Mouse (Mus musculus): ENCODE measurements at regions not wholly inside any gene's neighbourhood (a gene's known extent, or its start where the extent isn't known, plus 50 kb on each side); places are given as distances from the start of the nearest gene placed in this dataset.

DNA sequence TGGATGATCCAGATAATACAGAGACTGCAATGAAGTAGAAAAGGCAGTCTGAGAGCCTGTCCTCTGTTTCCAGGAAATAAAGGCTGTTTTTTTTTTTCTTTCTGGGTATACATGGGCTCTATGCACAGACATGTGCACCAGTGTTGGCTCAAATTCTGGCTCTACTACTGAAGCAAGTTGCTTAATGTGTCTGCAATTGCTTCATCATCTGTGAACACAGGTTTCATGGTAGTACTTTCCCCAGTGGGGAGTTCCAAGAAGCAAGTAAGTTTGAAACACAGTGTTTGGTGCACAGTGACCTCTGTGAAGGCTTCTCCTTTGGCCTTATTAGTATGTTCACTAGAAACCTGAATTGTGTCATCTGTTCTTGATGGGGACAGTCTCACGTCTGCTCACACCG lies 424.3 kb downstream of the Ccdc171 start:
- no peak for ATAC-seq (ENCODE audit: insufficient number of reproducible peaks, low FRiP score, low TSS enrichment, low read depth)
- WGBS = 90% methylated on average over 2 of the region's 2 CpGs
- H3K36me3 ChIP-seq (ENCODE audit: control insufficient read depth, insufficient read depth, low read length) = no peaks in the 10 kb centered on the region

GRCm38 (mm10) chr4:83950809-83951409 lies 425.6 kb downstream of the Ccdc171 start:
- H3K36me3 ChIP-seq (ENCODE audit: control insufficient read depth, insufficient read depth, low read length) = no peaks in the 10 kb centered on the region
- no peak overlapping the region for H3K4me2 ChIP-seq (ENCODE audit: low read depth, severe bottlenecking)
- H3K4me3 ChIP-seq (ENCODE audit: low read depth, low read length) = no peak overlapping the region
- H3K9ac ChIP-seq (ENCODE audit: low read length) = no peak overlapping the region
- DNase-seq (ENCODE audit: low spot score) = no peak
- no peaks in the 10 kb centered on the region for H3K4me1 ChIP-seq (ENCODE audit: control insufficient read depth, insufficient read depth, low read length)
- WGBS = 83% methylated on average over 10 of the region's 10 CpGs
- no peak for ATAC-seq (ENCODE audit: insufficient number of reproducible peaks, low FRiP score, low TSS enrichment, low read depth)
- no peaks in the 10 kb centered on the region for H3K9me3 ChIP-seq (ENCODE audit: control insufficient read depth, low read length)
- H3K27me3 ChIP-seq (ENCODE audit: control insufficient read depth, insufficient read depth, low read length) = no peaks in the 10 kb centered on the region
- no peak overlapping the region for H3K27ac ChIP-seq (replicated peaks; ENCODE audit: low read depth, low read length)

More for the DNA sequence above, 424.3 kb downstream of the Ccdc171 start:
- H3K4me3 ChIP-seq (ENCODE audit: low read depth, low read length) = no peak overlapping the region
- H3K4me2 ChIP-seq (ENCODE audit: low read depth, severe bottlenecking) = no peak overlapping the region
- H3K27me3 ChIP-seq (ENCODE audit: control insufficient read depth, insufficient read depth, low read length) = no peaks in the 10 kb centered on the region
- H3K9ac ChIP-seq (ENCODE audit: low read length) = no peak overlapping the region
- no peak for DNase-seq (ENCODE audit: low spot score)
- no peaks in the 10 kb centered on the region for H3K9me3 ChIP-seq (ENCODE audit: control insufficient read depth, low read length)
- no peaks in the 10 kb centered on the region for H3K4me1 ChIP-seq (ENCODE audit: control insufficient read depth, insufficient read depth, low read length)
- H3K27ac ChIP-seq (replicated peaks; ENCODE audit: low read depth, low read length) = no peak overlapping the region

DNA sequence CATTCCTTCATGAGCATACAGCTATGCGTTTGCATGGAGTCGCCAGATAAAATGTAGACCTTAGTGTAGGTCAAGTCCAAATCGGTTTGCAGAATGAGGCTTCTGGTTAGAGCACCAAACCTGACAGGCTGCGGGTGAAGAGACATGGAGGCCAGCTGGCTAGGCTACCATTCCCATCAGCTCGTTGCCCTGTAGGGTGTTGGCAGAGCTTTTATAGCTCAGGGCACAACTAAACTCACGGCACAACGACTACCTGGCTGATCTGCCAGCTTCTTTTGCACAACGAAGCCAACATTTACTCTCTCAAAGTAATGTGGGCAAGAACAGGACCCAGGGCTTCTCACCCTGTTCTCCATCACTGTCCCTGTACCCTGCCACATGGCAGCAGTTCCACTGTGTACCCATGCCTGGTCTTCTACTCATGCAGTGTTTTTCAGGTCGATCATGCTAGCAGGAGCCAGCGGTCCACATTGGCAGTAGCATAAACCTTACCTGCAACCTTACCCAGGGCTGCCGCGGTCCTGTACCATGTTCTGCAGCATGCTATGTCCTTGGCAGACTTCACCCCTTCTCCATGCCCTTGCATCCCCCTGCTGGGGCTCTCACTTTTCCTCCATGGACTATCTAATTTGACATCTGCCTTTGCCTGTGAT lies 431.0 kb downstream of the Ccdc171 start:
- Histone ChIP-seq H3K4me1 (ENCODE audit: control insufficient read depth, insufficient read depth, low read length) (peaks cover 3% of the 10 kb centered on the region; the same call in 1 of the 2 replicates), H3K36me3 (ENCODE audit: control insufficient read depth, insufficient read depth, low read length) (no peaks in the 10 kb centered on the region), H3K9me3 (ENCODE audit: control insufficient read depth, low read length) (no peaks in the 10 kb centered on the region), H3K27ac (replicated peaks; ENCODE audit: low read depth, low read length) (no peak overlapping the region), H3K9ac (ENCODE audit: low read length) (no peak overlapping the region), H3K4me3 (ENCODE audit: low read depth, low read length) (no peak overlapping the region), H3K4me2 (ENCODE audit: low read depth, severe bottlenecking) (no peak overlapping the region), H3K27me3 (ENCODE audit: control insufficient read depth, insufficient read depth, low read length) (no peaks in the 10 kb centered on the region)
- 91% methylated on average over 12 of the region's 12 CpGs for WGBS
- ATAC-seq (ENCODE audit: insufficient number of reproducible peaks, low FRiP score, low TSS enrichment, low read depth) (no peak), DNase-seq (ENCODE audit: low spot score) (no peak)

GRCm38 (mm10) chr4:83957217-83957692 lies 431.9 kb downstream of the Ccdc171 start:
- DNase-seq (ENCODE audit: low spot score) = peak; percentile 53
- Histone ChIP-seq H3K9me3 (ENCODE audit: control insufficient read depth, low read length) (no peaks in the 10 kb centered on the region), H3K27ac (replicated peaks; ENCODE audit: low read depth, low read length) (no peak overlapping the region), H3K4me3 (ENCODE audit: low read depth, low read length) (no peak overlapping the region), H3K4me1 (ENCODE audit: control insufficient read depth, insufficient read depth, low read length) (peaks cover 3% of the 10 kb centered on the region; the same call in 1 of the 2 replicates), H3K27me3 (ENCODE audit: control insufficient read depth, insufficient read depth, low read length) (no peaks in the 10 kb centered on the region), H3K4me2 (ENCODE audit: low read depth, severe bottlenecking) (no peak overlapping the region), H3K36me3 (ENCODE audit: control insufficient read depth, insufficient read depth, low read length) (no peaks in the 10 kb centered on the region), H3K9ac (ENCODE audit: low read length) (no peak overlapping the region)
- peak; percentile 67 for ATAC-seq (ENCODE audit: insufficient number of reproducible peaks, low FRiP score, low TSS enrichment, low read depth)
- WGBS = 33% methylated on average over 5 of the region's 5 CpGs

GRCm38 (mm10) chr4:83966898-83967297 lies 441.6 kb downstream of the Ccdc171 start:
- no peaks in the 10 kb centered on the region for H3K4me1 ChIP-seq (ENCODE audit: control insufficient read depth, insufficient read depth, low read length)
- H3K4me3 ChIP-seq (ENCODE audit: low read depth, low read length) = no peak overlapping the region
- H3K9ac ChIP-seq (ENCODE audit: low read length) = no peak overlapping the region
- no peak for ATAC-seq (ENCODE audit: insufficient number of reproducible peaks, low FRiP score, low TSS enrichment, low read depth)
- H3K27me3 ChIP-seq (ENCODE audit: control insufficient read depth, insufficient read depth, low read length) = no peaks in the 10 kb centered on the region
- WGBS = 78% methylated on average over 1 of the region's 1 CpGs
- no peak overlapping the region for H3K4me2 ChIP-seq (ENCODE audit: low read depth, severe bottlenecking)
- H3K36me3 ChIP-seq (ENCODE audit: control insufficient read depth, insufficient read depth, low read length) = no peaks in the 10 kb centered on the region
- H3K27ac ChIP-seq (replicated peaks; ENCODE audit: low read depth, low read length) = no peak overlapping the region
- DNase-seq (ENCODE audit: low spot score) = no peak
- no peaks in the 10 kb centered on the region for H3K9me3 ChIP-seq (ENCODE audit: control insufficient read depth, low read length)

GRCm38 (mm10) chr4:83973162-83973561 lies 447.8 kb downstream of the Ccdc171 start:
- Histone ChIP-seq H3K36me3 (ENCODE audit: control insufficient read depth, insufficient read depth, low read length) (no peaks in the 10 kb centered on the region), H3K27me3 (ENCODE audit: control insufficient read depth, insufficient read depth, low read length) (no peaks in the 10 kb centered on the region), H3K9ac (ENCODE audit: low read length) (no peak overlapping the region), H3K9me3 (ENCODE audit: control insufficient read depth, low read length) (no peaks in the 10 kb centered on the region), H3K4me3 (ENCODE audit: low read depth, low read length) (no peak overlapping the region), H3K27ac (replicated peaks; ENCODE audit: low read depth, low read length) (no peak overlapping the region), H3K4me1 (ENCODE audit: control insufficient read depth, insufficient read depth, low read length) (0 out of 2 replicates have a peak, but pooled peaks cover 3% of the 10 kb centered on the region), H3K4me2 (ENCODE audit: low read depth, severe bottlenecking) (no peak overlapping the region)
- no peak for DNase-seq (ENCODE audit: low spot score)
- ATAC-seq (ENCODE audit: insufficient number of reproducible peaks, low FRiP score, low TSS enrichment, low read depth) = no peak
- WGBS = 94% methylated on average over 4 of the region's 4 CpGs

GRCm38 (mm10) chr4:83974214-83975012 lies 449.1 kb downstream of the Ccdc171 start:
- Histone ChIP-seq H3K4me1 (ENCODE audit: control insufficient read depth, insufficient read depth, low read length) (0 out of 2 replicates have a peak, but pooled peaks cover 3% of the 10 kb centered on the region), H3K36me3 (ENCODE audit: control insufficient read depth, insufficient read depth, low read length) (no peaks in the 10 kb centered on the region), H3K4me2 (ENCODE audit: low read depth, severe bottlenecking) (no peak overlapping the region), H3K9ac (ENCODE audit: low read length) (no peak overlapping the region), H3K27me3 (ENCODE audit: control insufficient read depth, insufficient read depth, low read length) (no peaks in the 10 kb centered on the region), H3K27ac (replicated peaks; ENCODE audit: low read depth, low read length) (no peak overlapping the region), H3K9me3 (ENCODE audit: control insufficient read depth, low read length) (no peaks in the 10 kb centered on the region), H3K4me3 (ENCODE audit: low read depth, low read length) (no peak overlapping the region)
- WGBS = 69% methylated on average over 7 of the region's 7 CpGs
- DNase-seq (ENCODE audit: low spot score) (no peak), ATAC-seq (ENCODE audit: insufficient number of reproducible peaks, low FRiP score, low TSS enrichment, low read depth) (no peak)

DNA sequence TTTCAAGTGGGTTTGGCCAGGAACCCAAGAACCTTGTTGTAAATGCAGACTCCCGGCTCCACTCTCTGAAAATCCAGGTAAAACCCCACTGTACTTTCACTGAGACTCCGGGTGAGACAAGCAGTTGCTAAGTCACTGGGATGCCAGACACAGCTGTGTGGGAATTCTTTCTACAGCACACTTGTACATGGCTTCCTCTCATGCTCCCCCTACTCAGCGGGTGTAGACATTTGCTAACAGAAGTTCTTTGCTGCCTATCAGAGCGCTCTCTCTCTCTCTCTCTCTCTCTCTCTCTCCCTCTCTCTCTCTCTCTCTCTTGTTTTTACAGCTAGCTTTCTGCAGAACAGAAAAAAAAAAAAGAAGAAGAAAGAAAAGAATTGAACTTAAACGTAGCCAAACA lies 450.2 kb downstream of the Ccdc171 start:
- 0 out of 2 replicates have a peak, but pooled peaks cover 3% of the 10 kb centered on the region for H3K4me1 ChIP-seq (ENCODE audit: control insufficient read depth, insufficient read depth, low read length)
- DNase-seq (ENCODE audit: low spot score) = no peak
- H3K4me2 ChIP-seq (ENCODE audit: low read depth, severe bottlenecking) = no peak overlapping the region
- no peak for ATAC-seq (ENCODE audit: insufficient number of reproducible peaks, low FRiP score, low TSS enrichment, low read depth)
- WGBS = 63% methylated on average over 5 of the region's 5 CpGs
- H3K27ac ChIP-seq (replicated peaks; ENCODE audit: low read depth, low read length) = no peak overlapping the region
- no peaks in the 10 kb centered on the region for H3K36me3 ChIP-seq (ENCODE audit: control insufficient read depth, insufficient read depth, low read length)
- no peaks in the 10 kb centered on the region for H3K27me3 ChIP-seq (ENCODE audit: control insufficient read depth, insufficient read depth, low read length)
- no peaks in the 10 kb centered on the region for H3K9me3 ChIP-seq (ENCODE audit: control insufficient read depth, low read length)
- no peak overlapping the region for H3K9ac ChIP-seq (ENCODE audit: low read length)
- H3K4me3 ChIP-seq (ENCODE audit: low read depth, low read length) = no peak overlapping the region
